Mouse (Mus musculus) neural tube, embryonic 13.5 days (tissue): ENCODE data around the gene Eml6. TPM values are rescaled to one million over a fixed set of nuclear protein-coding genes. Genes with fewer than 3 reads are reported as not detected.

Experiments used
- ATAC-seq: fragments of 200-750 bp; cut with Nextera tagmentation; 2 replicates; pipeline ENCODE4 v1.8.0; 2017; ENCODE audit warnings: low read depth, mild to moderate bottlenecking, moderate TSS enrichment, moderate library complexity
- H3K27ac ChIP-seq: fragments of 300-500 bp; sonication (generic); replicated peaks from 2 replicates; pipeline ENCODE4 v1.5.1; 2015; ENCODE audit warnings: moderate library complexity, mild to moderate bottlenecking, inconsistent platforms
- H3K27me3 ChIP-seq: fragments of 300-500 bp; sonication (generic); 2 replicates; pipeline ENCODE4 v1.6.1; 2015; ENCODE audit warnings: mild to moderate bottlenecking, inconsistent platforms
- H3K36me3 ChIP-seq: fragments of 300-500 bp; sonication (generic); 2 replicates; pipeline ENCODE4 v1.6.1; 2015; ENCODE audit warnings: mild to moderate bottlenecking, inconsistent platforms
- H3K4me1 ChIP-seq: fragments of 300-500 bp; sonication (generic); replicated peaks from 2 replicates; pipeline ENCODE4 v1.6.1; 2015; ENCODE audit warnings: inconsistent platforms
- H3K4me2 ChIP-seq: fragments of 300-500 bp; sonication (generic); 2 replicates; pipeline ENCODE4 v1.6.1; 2015; ENCODE audit warnings: inconsistent platforms, mild to moderate bottlenecking, moderate library complexity
- H3K4me3 ChIP-seq: fragments of 300-500 bp; sonication (generic); 2 replicates; pipeline ENCODE4 v1.5.1; 2015; ENCODE audit warnings: mild to moderate bottlenecking, inconsistent platforms
- H3K9ac ChIP-seq: fragments of 300-500 bp; sonication (generic); 2 replicates; pipeline ENCODE4 v1.6.1; 2015; ENCODE audit warnings: moderate library complexity, mild to moderate bottlenecking, inconsistent platforms
- H3K9me3 ChIP-seq: fragments of 300-500 bp; sonication (generic); 2 replicates; pipeline ENCODE4 v1.6.1; 2016; ENCODE audit warnings: inconsistent platforms
- WGBS: fragments of 180-500 bp; shearing (Covaris S2); methylation state at CpG from one replicate; pipeline ENCODE4 v1.1.7; 2015; 5-methylcytosine and 5-hydroxymethylcytosine counted together
- polyA plus RNA-seq: library from polyadenylated mRNA; unstranded; fragments of >200 nt; fragmentation: Nextera tagmentation; extraction: Ambion mirVana; gene quantifications from 2 replicates; pipeline ENCODE4 v1.2.1, GENCODE M21; 2015

Eml6 gene
- polyA plus RNA-seq = 4.0 and 4.3 TPM in 2 replicates

- peak; percentile 99 for ATAC-seq
- peaks cover 32% of the 10 kb centered on the region for H3K4me1 ChIP-seq
- no peaks in the 10 kb centered on the region for H3K9me3 ChIP-seq
- H3K27me3 ChIP-seq = peaks cover 17% of the 10 kb centered on the region; the same call in 1 of the 2 replicates
- H3K4me3 ChIP-seq = peak within 1 kb of the TSS; percentile 70
- H3K27ac ChIP-seq = peak within 1 kb of the TSS; percentile 89
- no peaks in the 10 kb centered on the region for H3K36me3 ChIP-seq
- peak within 1 kb of the TSS; percentile 98 for H3K4me2 ChIP-seq
- under 1% methylated on average over 39 of the region's 39 CpGs for WGBS
- peak within 1 kb of the TSS; percentile 84 for H3K9ac ChIP-seq
Observed at GRCm38 (mm10) chr11:30025835-30026472, at the start of gene Eml6. Eml6 (minus strand) TSS chr11:30026033.

DNA sequence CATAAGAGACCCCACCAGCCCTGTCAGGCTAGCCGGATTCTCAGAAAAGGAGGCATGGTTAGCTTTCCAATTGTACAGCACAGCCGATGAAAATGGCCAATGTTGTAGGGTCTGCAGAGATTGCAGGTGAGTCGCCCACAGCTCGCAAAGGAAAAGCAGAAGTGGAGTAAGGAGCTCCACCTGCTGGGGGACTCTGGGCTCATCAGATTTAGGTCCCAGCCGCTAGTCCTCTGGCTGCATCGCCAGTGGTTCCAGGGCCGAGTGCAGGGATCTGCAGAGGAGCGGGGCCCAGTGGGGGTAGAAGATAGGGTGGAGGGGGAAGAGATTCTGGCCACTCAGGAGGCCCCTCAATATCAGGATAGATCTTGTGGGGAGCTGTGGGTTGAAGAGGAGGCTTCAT, 31.5 kb upstream of the Eml6 start:
- no peak overlapping the region for H3K4me3 ChIP-seq
- 51% methylated on average over 8 of the region's 8 CpGs for WGBS
- H3K36me3 ChIP-seq = no peaks in the 10 kb centered on the region
- ATAC-seq = no peak
- no peak overlapping the region for H3K9ac ChIP-seq
- no peaks in the 10 kb centered on the region for H3K4me1 ChIP-seq
- no peak overlapping the region for H3K4me2 ChIP-seq
- no peaks in the 10 kb centered on the region for H3K27me3 ChIP-seq
- no peak overlapping the region for H3K27ac ChIP-seq
- no peaks in the 10 kb centered on the region for H3K9me3 ChIP-seq

DNA sequence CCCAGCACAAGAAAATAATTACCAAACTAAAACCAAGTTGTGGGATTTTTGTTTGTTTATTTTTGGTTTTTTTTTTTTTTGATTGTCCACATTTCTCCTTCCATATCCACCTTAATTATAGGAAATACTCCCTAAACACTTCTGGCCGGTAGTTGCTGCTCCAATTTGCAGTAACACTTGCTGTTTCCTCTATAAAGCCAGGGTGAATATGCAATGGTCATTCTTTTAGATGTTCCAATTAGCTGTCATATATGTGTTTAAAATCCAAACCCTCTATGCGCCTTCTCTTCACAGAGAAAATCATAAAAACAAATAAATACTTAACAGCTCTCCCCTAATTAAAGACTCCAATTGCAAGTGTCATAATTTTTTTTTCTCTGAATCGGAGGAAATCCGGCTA, 689 bp downstream of the Eml6 start:
- peak overlapping the region; percentile 84 for H3K9ac ChIP-seq
- no peaks in the 10 kb centered on the region for H3K9me3 ChIP-seq
- H3K4me2 ChIP-seq = peak overlapping the region; percentile 98
- H3K36me3 ChIP-seq = no peaks in the 10 kb centered on the region
- H3K27ac ChIP-seq = peak overlapping the region; percentile 89; the same call in 1 of the 2 replicates
- WGBS = 6% methylated on average over 4 of the region's 4 CpGs
- no peak for ATAC-seq
- H3K4me3 ChIP-seq = peak overlapping the region; percentile 70
- H3K4me1 ChIP-seq = peaks cover 34% of the 10 kb centered on the region
- H3K27me3 ChIP-seq = peaks cover 17% of the 10 kb centered on the region; the same call in 1 of the 2 replicates

DNA sequence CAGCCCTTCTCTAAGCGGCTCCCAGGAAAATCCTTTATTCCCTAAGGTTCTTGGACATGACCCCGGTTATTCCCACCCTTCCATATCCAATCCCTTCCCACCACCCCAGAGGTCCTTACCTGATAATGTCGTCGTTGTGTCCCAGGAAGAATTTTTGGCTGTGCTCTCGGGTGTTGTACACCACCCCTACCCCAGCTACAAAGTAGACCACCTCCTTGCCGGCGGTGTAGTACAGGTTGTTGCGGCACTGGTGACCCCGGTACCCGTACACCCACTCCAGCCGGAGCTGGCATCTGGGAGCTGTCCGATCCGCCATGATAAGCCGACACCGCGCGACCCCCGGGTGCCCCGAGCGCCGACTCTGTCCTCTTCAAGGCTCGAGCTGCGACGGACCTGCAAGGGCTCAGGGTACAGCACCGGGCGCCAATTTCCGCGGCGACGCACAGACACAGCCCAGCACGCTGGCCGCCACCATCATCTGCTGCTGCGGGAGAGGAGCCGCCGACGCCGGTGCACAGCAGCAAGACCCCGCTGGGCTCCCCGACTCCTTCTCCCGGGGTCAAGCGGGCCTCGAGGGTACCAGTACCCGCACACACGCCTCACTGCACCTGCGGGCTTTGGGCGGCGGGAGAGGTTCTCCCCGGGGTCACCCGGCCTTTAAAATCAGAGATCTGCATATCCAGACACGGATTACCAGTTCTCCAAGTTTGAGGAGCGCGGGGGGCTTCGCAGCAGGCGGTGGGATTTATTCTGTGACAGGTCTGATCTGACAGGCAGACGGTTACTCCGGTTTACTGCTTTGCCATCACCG, 1.4 kb downstream of the Eml6 start:
- no peaks in the 10 kb centered on the region for H3K9me3 ChIP-seq
- under 1% methylated on average over 57 of the region's 57 CpGs for WGBS

DNA sequence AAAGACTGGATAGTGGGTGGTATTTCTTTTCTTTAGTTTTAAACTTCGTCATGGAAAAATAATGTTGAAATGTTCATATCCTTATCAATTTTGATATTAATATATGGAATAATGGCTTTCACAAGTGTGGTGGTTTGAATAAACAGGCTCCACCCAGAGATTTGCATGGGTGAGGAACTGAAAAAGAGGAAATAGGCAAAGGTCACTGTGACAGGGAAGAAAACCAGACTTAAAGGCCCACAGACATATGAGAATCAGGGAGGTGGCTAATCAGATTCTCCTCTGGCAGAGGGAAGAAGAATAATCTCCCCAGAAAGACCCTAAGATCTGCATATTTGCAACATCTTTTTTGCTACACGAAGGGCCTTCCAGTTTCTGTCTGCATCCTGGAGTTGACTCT, 39.6 kb downstream of the Eml6 start:
- Histone ChIP-seq H3K27me3 (no peaks in the 10 kb centered on the region), H3K9ac (no peak overlapping the region), H3K36me3 (no peaks in the 10 kb centered on the region), H3K27ac (no peak overlapping the region), H3K9me3 (no peaks in the 10 kb centered on the region), H3K4me1 (no peaks in the 10 kb centered on the region), H3K4me2 (no peak overlapping the region), H3K4me3 (no peak overlapping the region)
- WGBS = 73% methylated on average over 2 of the region's 2 CpGs
- no peak for ATAC-seq

More for the DNA sequence above, 1.4 kb downstream of the Eml6 start:
- Histone ChIP-seq H3K9ac (peak overlapping the region; percentile 84), H3K4me2 (peak overlapping the region; percentile 98), H3K27me3 (peaks cover 17% of the 10 kb centered on the region; the same call in 1 of the 2 replicates), H3K4me1 (peaks cover 34% of the 10 kb centered on the region), H3K36me3 (no peaks in the 10 kb centered on the region), H3K27ac (peak overlapping the region; percentile 78), H3K4me3 (peak overlapping the region; percentile 70)
- peak; percentile 4; the same call in 1 of the 2 replicates for ATAC-seq

- no peak for ATAC-seq
- H3K36me3 ChIP-seq = no peaks in the 10 kb centered on the region
- WGBS = 60% methylated on average over 1 of the region's 1 CpGs
- H3K27ac ChIP-seq = no peak overlapping the region
- no peak overlapping the region for H3K4me2 ChIP-seq
- H3K4me3 ChIP-seq = no peak overlapping the region
- H3K27me3 ChIP-seq = no peaks in the 10 kb centered on the region
- no peaks in the 10 kb centered on the region for H3K9me3 ChIP-seq
- no peak overlapping the region for H3K9ac ChIP-seq
- no peaks in the 10 kb centered on the region for H3K4me1 ChIP-seq
Observed at GRCm38 (mm10) chr11:29968874-29969273, 57.0 kb downstream of the Eml6 start.

DNA sequence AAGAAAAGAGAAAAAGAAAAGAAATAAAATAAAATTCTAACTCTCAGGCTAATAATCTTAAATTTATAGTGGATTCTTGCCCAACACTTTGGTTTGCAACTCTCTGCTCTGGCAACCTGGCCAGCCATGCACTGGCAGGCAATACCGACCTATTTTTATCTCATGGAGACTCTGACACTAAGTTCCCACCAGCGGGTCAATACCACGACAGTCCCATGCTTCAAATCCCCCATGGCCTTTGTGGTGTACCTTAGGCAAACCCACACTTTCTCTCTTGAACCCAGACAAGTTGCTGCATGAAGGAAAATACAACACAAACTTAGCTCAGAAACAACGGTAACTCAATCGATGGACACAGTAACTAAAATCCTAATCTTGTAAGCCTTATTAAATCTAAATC, 66.5 kb downstream of the Eml6 start:
- no peak overlapping the region for H3K4me3 ChIP-seq
- H3K27me3 ChIP-seq = no peaks in the 10 kb centered on the region
- H3K4me2 ChIP-seq = no peak overlapping the region
- WGBS = 93% methylated on average over 5 of the region's 5 CpGs
- H3K9me3 ChIP-seq = no peaks in the 10 kb centered on the region
- no peaks in the 10 kb centered on the region for H3K4me1 ChIP-seq
- ATAC-seq = no peak
- H3K27ac ChIP-seq = no peak overlapping the region
- H3K36me3 ChIP-seq = no peaks in the 10 kb centered on the region
- no peak overlapping the region for H3K9ac ChIP-seq

- no peak for ATAC-seq
- Histone ChIP-seq H3K4me1 (no peaks in the 10 kb centered on the region), H3K9ac (no peak overlapping the region), H3K9me3 (no peaks in the 10 kb centered on the region), H3K27me3 (no peaks in the 10 kb centered on the region), H3K27ac (no peak overlapping the region), H3K4me2 (no peak overlapping the region), H3K36me3 (no peaks in the 10 kb centered on the region), H3K4me3 (no peak overlapping the region)
- WGBS = 81% methylated on average over 3 of the region's 3 CpGs
Observed at GRCm38 (mm10) chr11:29944661-29945060, 81.2 kb downstream of the Eml6 start.

DNA sequence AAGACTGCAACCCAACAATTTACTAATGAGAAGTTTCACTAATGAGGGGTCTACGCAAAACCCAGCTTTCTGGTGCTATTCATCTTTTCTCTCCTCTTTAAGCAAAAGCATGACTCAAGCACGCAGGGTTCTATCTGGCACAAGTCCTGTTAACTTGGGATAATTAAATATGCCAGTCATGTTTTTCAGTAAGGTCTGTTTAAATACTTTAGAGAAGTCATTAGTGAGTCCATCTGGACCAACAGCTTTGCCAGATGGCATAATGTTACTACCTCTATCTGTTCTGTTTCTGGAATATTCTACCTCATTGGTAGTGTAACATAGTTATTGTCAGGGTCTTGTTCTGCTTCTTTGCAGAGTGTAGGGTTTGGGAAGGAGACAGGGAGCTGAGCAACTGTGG, 101.5 kb downstream of the Eml6 start:
- H3K27me3 ChIP-seq = no peaks in the 10 kb centered on the region
- no peaks in the 10 kb centered on the region for H3K4me1 ChIP-seq
- no peak; the same call in 1 of the 2 replicates for ATAC-seq
- H3K36me3 ChIP-seq = no peaks in the 10 kb centered on the region
- no peak overlapping the region for H3K4me3 ChIP-seq
- 80% methylated on average over 2 of the region's 2 CpGs for WGBS
- no peak overlapping the region for H3K9ac ChIP-seq
- no peak overlapping the region for H3K4me2 ChIP-seq
- no peaks in the 10 kb centered on the region for H3K9me3 ChIP-seq
- no peak overlapping the region for H3K27ac ChIP-seq

DNA sequence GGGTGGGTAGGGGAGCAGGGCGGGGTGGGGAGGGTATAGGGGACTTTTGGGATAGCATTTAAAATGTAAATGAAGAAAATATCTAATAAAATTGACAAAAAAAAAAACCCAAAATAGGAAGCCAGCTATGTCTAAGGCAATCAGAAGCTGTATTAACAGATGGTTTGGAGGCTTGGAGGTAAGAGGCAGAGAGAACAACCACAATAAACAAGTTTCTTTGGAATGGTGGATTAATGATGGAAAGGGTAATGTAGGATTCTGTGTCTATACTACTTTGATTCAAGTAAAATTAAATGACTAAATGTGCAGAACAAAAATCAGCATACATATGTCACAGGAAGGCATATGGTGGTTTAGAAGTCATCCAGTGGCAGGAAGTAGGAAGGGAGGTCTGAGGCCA, 102.0 kb downstream of the Eml6 start:
- WGBS = 88% methylated on average over 1 of the region's 1 CpGs
- ATAC-seq = no peak

DNA sequence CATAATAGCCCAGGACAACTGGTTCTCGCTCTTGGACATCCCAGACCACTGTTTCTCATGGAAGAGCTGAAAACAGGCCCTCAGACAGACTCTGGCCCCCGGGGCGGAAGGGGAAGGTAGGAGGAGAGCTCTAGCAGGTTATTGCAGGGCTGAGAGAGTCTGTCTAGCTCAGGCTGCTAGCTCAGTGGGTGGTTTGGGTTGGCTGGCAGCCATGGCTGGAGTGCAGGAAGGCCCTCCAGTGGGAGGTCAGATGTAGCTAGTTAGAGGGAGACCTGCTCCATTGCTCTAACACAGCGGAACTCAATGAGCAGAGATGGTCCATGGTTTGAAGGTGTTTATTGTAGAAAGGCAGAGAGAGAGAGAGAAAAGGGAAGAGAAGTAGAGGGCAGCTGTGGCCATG, 112.7 kb downstream of the Eml6 start:
- H3K4me2 ChIP-seq = no peak overlapping the region
- H3K27ac ChIP-seq = no peak overlapping the region
- H3K9ac ChIP-seq = no peak overlapping the region
- no peaks in the 10 kb centered on the region for H3K27me3 ChIP-seq
- H3K9me3 ChIP-seq = no peaks in the 10 kb centered on the region
- no peak overlapping the region for H3K4me3 ChIP-seq
- H3K36me3 ChIP-seq = no peaks in the 10 kb centered on the region
- ATAC-seq = no peak
- no peaks in the 10 kb centered on the region; the same call in 1 of the 2 replicates for H3K4me1 ChIP-seq
- WGBS = 92% methylated on average over 4 of the region's 4 CpGs

More for the DNA sequence above, 102.0 kb downstream of the Eml6 start:
- Histone ChIP-seq H3K4me1 (no peaks in the 10 kb centered on the region), H3K36me3 (no peaks in the 10 kb centered on the region), H3K9ac (no peak overlapping the region), H3K27ac (no peak overlapping the region), H3K4me2 (no peak overlapping the region), H3K9me3 (no peaks in the 10 kb centered on the region), H3K4me3 (no peak overlapping the region), H3K27me3 (no peaks in the 10 kb centered on the region)

DNA sequence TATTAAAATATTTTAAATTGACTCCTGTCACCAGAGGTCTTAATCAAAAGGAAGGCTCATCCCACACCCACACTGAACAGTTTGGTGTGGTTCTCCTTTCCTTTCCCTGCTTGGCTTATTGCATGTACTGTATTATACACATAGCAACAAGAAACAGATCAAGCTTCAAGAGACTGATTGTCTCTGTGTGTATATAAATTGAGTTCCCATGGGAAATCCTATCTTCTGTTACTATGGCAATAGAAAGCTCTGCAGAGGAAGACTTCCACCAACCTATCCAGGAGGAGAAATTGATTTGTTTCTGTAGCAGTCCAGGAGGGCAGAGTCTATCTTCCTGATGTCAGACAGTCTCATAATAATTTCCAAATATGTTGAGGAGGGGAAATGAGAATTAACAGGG, 116.5 kb downstream of the Eml6 start:
- ATAC-seq = peak; percentile 59; the same call in 1 of the 2 replicates
- no peaks in the 10 kb centered on the region for H3K9me3 ChIP-seq
- no peak overlapping the region for H3K4me2 ChIP-seq
- no peaks in the 10 kb centered on the region; the same call in 1 of the 2 replicates for H3K4me1 ChIP-seq
- H3K27me3 ChIP-seq = no peaks in the 10 kb centered on the region
- no peak overlapping the region for H3K4me3 ChIP-seq
- no peaks in the 10 kb centered on the region for H3K36me3 ChIP-seq
- no peak overlapping the region for H3K9ac ChIP-seq
- no peak overlapping the region for H3K27ac ChIP-seq
